Mouse (Mus musculus): ENCODE data around the gene Gna14. TPM values are rescaled to one million over a fixed set of nuclear protein-coding genes. Genes with fewer than 3 reads are reported as not detected.

Gene Gna14
- total RNA-seq, 2 experiments from 2014 or later, result 0.20 TPM; not detected in 1

DNA sequence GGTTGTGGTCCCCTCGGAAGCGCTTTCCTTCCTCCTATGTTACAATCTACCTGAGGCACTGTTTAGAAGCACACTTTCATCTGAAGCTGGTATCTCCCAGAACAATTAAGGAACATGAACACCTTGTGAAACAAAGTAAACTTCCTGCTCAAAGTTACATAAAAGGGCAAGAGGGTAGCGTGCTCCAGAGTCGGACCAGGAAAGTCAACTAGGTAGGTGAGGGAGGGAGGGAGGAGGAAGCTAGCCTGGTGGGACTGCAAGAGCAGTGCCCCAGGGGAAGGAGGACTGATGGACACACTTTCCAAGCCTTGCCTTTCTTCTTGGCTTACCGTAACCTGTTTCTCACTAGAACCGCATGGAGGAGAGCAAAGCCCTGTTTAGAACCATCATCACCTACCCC lies 172.1 kb downstream of the Gna14 start:
- DNase-seq (ENCODE audit: extremely low spot score in 1 of 2, low spot score in 2 of 2), result no peak
- no peak overlapping the region for H3K4me3 ChIP-seq
- intact Hi-C loops (cut with DNase I), result no loop called here
- no peak for TF ChIP-seq CTCF (IDR thresholded peaks at IDR 0.05)
- H3K27ac ChIP-seq, result no peak overlapping the region

DNA sequence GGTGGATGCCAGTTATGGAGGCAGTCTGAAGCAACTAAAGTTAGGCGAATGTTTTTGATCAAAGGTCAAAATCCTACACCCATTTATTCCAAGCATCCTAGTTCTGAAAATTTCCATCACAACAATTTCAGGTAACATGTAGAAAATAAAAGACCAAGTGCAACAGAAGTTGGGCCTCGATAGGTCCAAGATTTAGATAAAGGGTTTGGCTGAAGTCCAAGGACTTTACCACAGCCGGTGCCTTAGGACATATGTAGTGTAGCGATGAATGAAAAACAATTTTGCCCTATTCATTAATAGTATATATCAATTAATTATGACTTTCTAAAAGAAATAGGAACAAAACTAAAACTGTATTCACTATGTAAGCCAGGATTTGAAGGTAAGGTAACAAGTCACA lies 187.6 kb downstream of the Gna14 start:
- no peak for DNase-seq (ENCODE audit: extremely low spot score in 1 of 2, low spot score in 2 of 2)
- TF ChIP-seq CTCF (IDR thresholded peaks at IDR 0.05), result no peak
- Histone ChIP-seq H3K27ac (no peak overlapping the region), H3K4me3 (no peak overlapping the region)
- intact Hi-C loops (cut with DNase I), result no loop called here

DNA sequence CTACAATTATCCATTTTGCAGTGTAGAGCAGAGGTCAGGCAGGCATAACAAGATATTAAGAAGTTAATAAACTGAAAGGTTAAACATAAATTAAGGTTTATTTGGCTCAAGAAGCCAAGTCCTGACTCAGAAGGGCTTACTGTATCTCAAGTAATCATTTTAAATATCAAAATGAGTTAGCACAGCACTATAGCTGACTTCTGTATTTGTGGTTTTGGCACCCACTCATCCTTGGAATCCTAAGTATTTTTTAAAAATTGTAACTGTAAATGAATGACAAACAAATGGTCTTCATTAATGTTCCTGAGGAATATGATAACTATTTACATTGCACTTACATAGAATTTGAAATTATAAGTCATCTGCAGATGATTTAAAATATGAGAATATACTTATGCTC lies 189.4 kb downstream of the Gna14 start:
- no peak for TF ChIP-seq CTCF (IDR thresholded peaks at IDR 0.05)
- H3K27ac ChIP-seq, result no peak overlapping the region
- intact Hi-C loops (cut with DNase I), result no loop called here
- no peak overlapping the region for H3K4me3 ChIP-seq
- DNase-seq (ENCODE audit: extremely low spot score in 1 of 2, low spot score in 2 of 2), result no peak

DNA sequence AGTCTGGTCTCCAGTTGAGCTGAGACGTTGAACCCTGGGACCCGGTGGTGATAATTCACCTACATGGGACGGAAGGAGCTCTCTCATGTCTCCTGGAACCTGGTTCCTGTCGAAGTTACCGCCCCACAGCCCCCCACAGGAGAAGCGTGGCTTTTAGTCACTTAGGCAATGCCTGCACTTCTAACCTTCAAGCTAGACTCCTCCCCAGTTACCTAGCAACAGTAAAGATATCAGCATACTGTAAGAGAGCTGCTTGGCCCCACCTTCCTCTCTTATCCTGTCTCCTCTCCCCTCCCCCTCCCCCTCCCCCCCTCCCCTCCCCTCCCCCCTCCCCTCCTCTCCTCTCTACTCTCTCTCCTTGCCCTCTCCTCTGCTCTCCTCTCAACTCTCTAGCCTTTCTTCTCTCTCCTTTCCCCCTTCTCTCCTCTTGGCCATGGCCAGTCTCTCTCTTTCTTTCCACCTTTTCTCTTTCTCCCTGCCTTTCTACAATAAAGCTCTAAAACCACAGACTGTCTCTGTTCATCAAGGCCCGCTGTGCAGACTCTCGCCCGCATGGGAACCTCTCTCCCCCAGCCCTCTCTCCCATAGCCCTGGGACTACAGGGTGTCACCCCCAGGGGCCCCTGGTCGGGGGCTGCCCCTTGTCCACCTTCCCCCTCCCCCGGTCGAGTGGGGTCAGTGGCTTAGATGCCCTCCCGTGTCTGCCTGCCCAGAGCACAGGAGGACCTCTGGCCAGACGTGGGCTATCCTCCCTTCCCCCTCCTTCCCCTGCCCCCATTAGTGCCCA lies 190.2 kb downstream of the Gna14 start:
- Histone ChIP-seq H3K27ac (no peak overlapping the region), H3K4me3 (no peak overlapping the region)
- intact Hi-C loops (cut with DNase I), result no loop called here
- DNase-seq (ENCODE audit: extremely low spot score in 1 of 2, low spot score in 2 of 2), result no peak
- no peak for TF ChIP-seq CTCF (IDR thresholded peaks at IDR 0.05)
